Mouse (Mus musculus) lung, adult 18-20 months (tissue): Measurements from ENCODE around the gene Gdf3.
"Not testable (repeated sequence)": the region's sequence is repeated elsewhere in the genome, so short reads cannot be mapped to it uniquely, and the experiment has no call there.

Experiments used
- DNase-seq, 2 experiments: peaks; one replicate each; pipeline ENCODE4 v3.0.0; 2022; ENCODE audit warnings: mixed read lengths in 2 of 2

The Gdf3 gene

GRCm38 (mm10) chr6:122609771-122610170 is at the start of gene Gdf3:
Gene Gdf3 (minus strand): TSS chr6:122610087.
- no peak for DNase-seq

- no peak for DNase-seq
Measured at GRCm38 (mm10) chr6:122659567-122659966, 49.7 kb upstream of the Gdf3 start.

GRCm38 (mm10) chr6:122657630-122658029 is 47.7 kb upstream of the Gdf3 start:
- peak in 1 of 2 experiments; percentile 15 for DNase-seq

GRCm38 (mm10) chr6:122654301-122654700 is 44.4 kb upstream of the Gdf3 start:
- DNase-seq: peak; percentile 41 to 45

- DNase-seq: peak; percentile 20 to 36
Measured at GRCm38 (mm10) chr6:122650398-122650980, 40.6 kb upstream of the Gdf3 start.

GRCm38 (mm10) chr6:122649903-122650302 is 40.0 kb upstream of the Gdf3 start:
- no peak for DNase-seq

GRCm38 (mm10) chr6:122644196-122644595 is 34.3 kb upstream of the Gdf3 start:
- not testable (repeated sequence) for DNase-seq

GRCm38 (mm10) chr6:122637566-122637965 is 27.7 kb upstream of the Gdf3 start:
- not testable (repeated sequence) for DNase-seq

GRCm38 (mm10) chr6:122636666-122637065 is 26.8 kb upstream of the Gdf3 start:
- DNase-seq: no peak

- peak; percentile 43 to 55 for DNase-seq
Measured at GRCm38 (mm10) chr6:122635315-122635714, 25.4 kb upstream of the Gdf3 start.

- peak; percentile 13 to 27 for DNase-seq
Measured at GRCm38 (mm10) chr6:122633411-122633810, 23.5 kb upstream of the Gdf3 start.

GRCm38 (mm10) chr6:122627469-122628108 is 17.7 kb upstream of the Gdf3 start:
- DNase-seq: peak in 1 of 2 experiments; percentile 9

GRCm38 (mm10) chr6:122626110-122626509 is 16.2 kb upstream of the Gdf3 start, which contains the start of gene Dppa3:
Gene Dppa3 (plus strand): TSS chr6:122626410.
- no peak for DNase-seq

GRCm38 (mm10) chr6:122625156-122625555 is 15.3 kb upstream of the Gdf3 start:
- no peak for DNase-seq

GRCm38 (mm10) chr6:122624480-122624879 is 14.6 kb upstream of the Gdf3 start:
- DNase-seq: no peak

- no peak for DNase-seq
Measured at GRCm38 (mm10) chr6:122621066-122621465, 11.2 kb upstream of the Gdf3 start.

- no peak for DNase-seq
Measured at GRCm38 (mm10) chr6:122616022-122616421, 6.1 kb upstream of the Gdf3 start.

- DNase-seq: no peak
Measured at GRCm38 (mm10) chr6:122614047-122614446, 4.2 kb upstream of the Gdf3 start.

- no peak for DNase-seq
Measured at GRCm38 (mm10) chr6:122612426-122612825, 2.5 kb upstream of the Gdf3 start.

GRCm38 (mm10) chr6:122609377-122609728 is 534 bp downstream of the Gdf3 start:
- no peak for DNase-seq

GRCm38 (mm10) chr6:122608434-122609376 is 1.2 kb downstream of the Gdf3 start:
- no peak for DNase-seq

GRCm38 (mm10) chr6:122607700-122608099 is 2.2 kb downstream of the Gdf3 start:
- DNase-seq: no peak

- no peak for DNase-seq
Measured at GRCm38 (mm10) chr6:122606661-122607060, 3.2 kb downstream of the Gdf3 start.
